Comparison of ENCODE assay signal across 8 mouse cellular contexts in the genomic region with DNA sequence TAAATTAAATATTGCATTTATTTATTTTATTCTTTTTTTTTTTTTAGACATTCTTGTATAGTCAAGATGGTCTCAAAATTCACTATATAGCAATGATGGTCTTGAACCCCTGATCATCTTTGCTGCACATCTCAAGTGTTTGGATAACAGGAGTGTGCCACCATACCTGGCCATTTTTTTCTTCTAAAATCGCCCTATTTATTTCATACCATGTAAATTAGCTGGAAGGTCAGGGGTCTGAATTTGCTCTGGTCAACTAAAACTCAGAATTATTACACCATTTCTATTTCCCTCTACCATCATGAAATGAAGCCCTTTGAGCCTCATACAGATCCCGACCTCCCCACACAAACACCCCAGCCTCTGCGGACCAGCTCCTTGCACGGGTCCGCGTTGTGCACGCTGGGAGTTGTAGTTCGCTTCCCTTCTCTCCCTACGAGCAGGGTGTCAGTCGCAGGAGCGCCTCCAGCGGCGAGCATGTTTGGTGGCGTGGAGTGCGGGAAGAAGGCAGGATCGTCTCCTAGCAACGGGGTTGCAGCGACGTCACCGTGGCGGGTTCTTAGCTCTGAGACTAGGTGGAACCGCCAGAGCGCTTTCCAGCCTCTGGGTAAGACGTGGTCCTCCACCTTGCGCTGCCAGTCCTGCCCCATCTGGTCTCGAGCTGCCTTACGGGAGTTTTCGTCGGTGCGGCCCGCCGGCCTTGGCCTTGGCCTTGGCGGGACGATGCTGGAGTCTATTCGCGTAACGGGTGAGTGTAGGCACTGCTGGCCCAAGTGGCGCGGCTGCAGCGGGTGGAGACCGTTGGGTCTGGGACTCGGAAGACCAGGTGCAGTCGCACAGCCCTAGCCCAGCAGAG. TPM values are rescaled to one million over a fixed set of nuclear protein-coding genes. Genes with fewer than 3 reads are reported as not detected.
DNase-seq lines count a peak whose midpoint lies in the region; ATAC-seq and TF ChIP-seq lines count a peak whose summit lies in the region.

A gene (plus strand): TSS at position 512 of the 856 bp plus-strand sequence.

- H3K27me3 ChIP-seq in forebrain, embryonic 14.5 days (replicated peaks; ENCODE audit: control insufficient read depth, insufficient read depth, low read length) = no peaks in the 10 kb centered on the region
- H3K27me3 ChIP-seq in liver, embryonic 16.5 days (ENCODE audit: control insufficient read depth, insufficient read depth, low read depth, low read length) = no peaks in the 10 kb centered on the region
- no peaks in the 10 kb centered on the region for H3K27me3 ChIP-seq in neural tube, embryonic 12.5 days (replicated peaks)
- H3K27me3 ChIP-seq in stomach, postnatal 0 days (ENCODE audit: control insufficient read depth, insufficient read depth, low read length) = no peaks in the 10 kb centered on the region

- H3K27ac ChIP-seq in ES-E14 (ENCODE audit: insufficient read depth, low read depth, low read length, poor library complexity, severe bottlenecking) = no peak within 1 kb of the TSS
- peak within 1 kb of the TSS; percentile 55; the same call in 1 of the 2 replicates for H3K27ac ChIP-seq in forebrain, embryonic 14.5 days (ENCODE audit: low read depth, low read length)
- H3K27ac ChIP-seq in liver, embryonic 16.5 days (ENCODE audit: low read length) = peak within 1 kb of the TSS; percentile 29; the same call in 1 of the 2 replicates
- H3K27ac ChIP-seq in neural tube, embryonic 12.5 days = no peak within 1 kb of the TSS
- H3K27ac ChIP-seq in stomach, postnatal 0 days (replicated peaks) = no peak within 1 kb of the TSS

- H3K4me2 ChIP-seq in forebrain, embryonic 14.5 days (ENCODE audit: low read length) = peak within 1 kb of the TSS; percentile 71
- H3K4me2 ChIP-seq in liver, embryonic 16.5 days (ENCODE audit: low read depth, low read length) = peak within 1 kb of the TSS; percentile 99
- peak within 1 kb of the TSS; percentile 67 for H3K4me2 ChIP-seq in neural tube, embryonic 12.5 days (replicated peaks)
- peak within 1 kb of the TSS; percentile 77 for H3K4me2 ChIP-seq in stomach, postnatal 0 days (replicated peaks; ENCODE audit: low read depth)

- WGBS in forebrain, embryonic 14.5 days = 1% methylated on average over 43 of the region's 43 CpGs
- WGBS in large intestine, adult 2 months = under 1% methylated on average over 43 of the region's 43 CpGs
- WGBS in liver, embryonic 16.5 days (ENCODE audit: insufficient replicate concordance) = under 1% methylated on average over 43 of the region's 43 CpGs
- under 1% methylated on average over 43 of the region's 43 CpGs for WGBS in neural tube, embryonic 12.5 days
- 1% methylated on average over 43 of the region's 43 CpGs for WGBS in stomach, postnatal 0 days

- peak; percentile 99 for ATAC-seq in forebrain, embryonic 14.5 days
- peak; percentile 98 for ATAC-seq in liver, embryonic 16.5 days (ENCODE audit: low read depth)
- peak; percentile 99 for ATAC-seq in neural tube, embryonic 12.5 days (ENCODE audit: low FRiP score, low read depth)
- peak; percentile 98 for ATAC-seq in stomach, postnatal 0 days (ENCODE audit: low FRiP score, low TSS enrichment)

- H3K9me3 ChIP-seq in ES-E14 (ENCODE audit: control insufficient read depth, insufficient read depth, low read depth, low read length) = no peaks in the 10 kb centered on the region
- H3K9me3 ChIP-seq in forebrain, embryonic 14.5 days (replicated peaks; ENCODE audit: control insufficient read depth, low read length) = no peaks in the 10 kb centered on the region
- H3K9me3 ChIP-seq in liver, embryonic 16.5 days (replicated peaks; ENCODE audit: control insufficient read depth, low read length) = no peaks in the 10 kb centered on the region
- H3K9me3 ChIP-seq in neural tube, embryonic 12.5 days = no peaks in the 10 kb centered on the region
- no peaks in the 10 kb centered on the region for H3K9me3 ChIP-seq in stomach, postnatal 0 days (ENCODE audit: control insufficient read depth, low read length)

- H3K9ac ChIP-seq in ES-E14 (ENCODE audit: insufficient read depth, low read depth, low read length, poor library complexity, severe bottlenecking) = peak within 1 kb of the TSS; percentile 70
- peak within 1 kb of the TSS; percentile 73 for H3K9ac ChIP-seq in forebrain, embryonic 14.5 days (ENCODE audit: low read length)
- peak within 1 kb of the TSS; percentile 82 for H3K9ac ChIP-seq in liver, embryonic 16.5 days (ENCODE audit: low read depth, low read length)
- peak within 1 kb of the TSS; percentile 59 for H3K9ac ChIP-seq in neural tube, embryonic 12.5 days
- H3K9ac ChIP-seq in stomach, postnatal 0 days (ENCODE audit: low read length) = peak within 1 kb of the TSS; percentile 63

- peak; percentile 98 for DNase-seq in ES-E14 (ENCODE audit: low read depth, low spot score)
- DNase-seq in cerebellum, adult 11 months = peak; percentile 97
- DNase-seq in forebrain, embryonic 14.5 days (ENCODE audit: low spot score) = peak; percentile 99
- peak; percentile 95 to 97 for DNase-seq in heart, postnatal 14 days
- DNase-seq in large intestine, adult 2 months (ENCODE audit: low read depth, low spot score) = peak; percentile 77
- DNase-seq in stomach, postnatal 0 days (ENCODE audit: low spot score) = peak; percentile 96

- in situ Hi-C loops in ES-E14 (cut with MboI; ENCODE audit: low sequenced_read_pairs in 2 of 2, unreplicated experiment in 2 of 2) = no loop called here

- TF ChIP-seq EP300 in stomach, postnatal 0 days (optimal IDR thresholded peaks at IDR 0.05) = no peak

- H3K4me3 ChIP-seq in ES-E14 (ENCODE audit: insufficient read depth in 1 of 2, low read depth in 1 of 2, low read length in 2 of 2, poor library complexity in 1 of 2, severe bottlenecking in 1 of 2) = peak within 1 kb of the TSS; percentile 77 to 87
- H3K4me3 ChIP-seq in forebrain, embryonic 14.5 days (ENCODE audit: low read depth, low read length) = peak within 1 kb of the TSS; percentile 58
- H3K4me3 ChIP-seq in liver, embryonic 16.5 days (ENCODE audit: low read depth, low read length) = peak within 1 kb of the TSS; percentile 76
- H3K4me3 ChIP-seq in neural tube, embryonic 12.5 days = peak within 1 kb of the TSS; percentile 47
- H3K4me3 ChIP-seq in stomach, postnatal 0 days (ENCODE audit: low read depth, low read length) = peak within 1 kb of the TSS; percentile 50

- no peaks in the 10 kb centered on the region for H3K36me3 ChIP-seq in ES-E14 (ENCODE audit: control insufficient read depth, insufficient read depth, low read length, poor library complexity, severe bottlenecking)
- H3K36me3 ChIP-seq in forebrain, embryonic 14.5 days (ENCODE audit: control insufficient read depth, insufficient read depth, low read length) = no peaks in the 10 kb centered on the region
- no peaks in the 10 kb centered on the region for H3K36me3 ChIP-seq in liver, embryonic 16.5 days (ENCODE audit: control insufficient read depth, insufficient read depth)
- H3K36me3 ChIP-seq in neural tube, embryonic 12.5 days = no peaks in the 10 kb centered on the region
- no peaks in the 10 kb centered on the region for H3K36me3 ChIP-seq in stomach, postnatal 0 days (ENCODE audit: control insufficient read depth, insufficient read depth, low read length)

- H3K4me1 ChIP-seq in ES-E14 (ENCODE audit: control insufficient read depth in 2 of 2, insufficient read depth in 2 of 2, low read length in 2 of 2, poor library complexity in 1 of 2) = no peaks in the 10 kb centered on the region
- no peaks in the 10 kb centered on the region for H3K4me1 ChIP-seq in forebrain, embryonic 14.5 days (ENCODE audit: control insufficient read depth, insufficient read depth, low read length)
- H3K4me1 ChIP-seq in liver, embryonic 16.5 days (ENCODE audit: control insufficient read depth, low read depth, low read length) = peaks cover 7% of the 10 kb centered on the region
- H3K4me1 ChIP-seq in neural tube, embryonic 12.5 days = no peaks in the 10 kb centered on the region; the same call in 1 of the 2 replicates
- no peaks in the 10 kb centered on the region for H3K4me1 ChIP-seq in stomach, postnatal 0 days (replicated peaks; ENCODE audit: control insufficient read depth, insufficient read depth)

- intact Hi-C loops in heart, postnatal 14 days (cut with DNase I) = no loop called here

- TF ChIP-seq CTCF in stomach, postnatal 0 days (IDR thresholded peaks at IDR 0.05; ENCODE audit: low read depth) = peak; percentile 98

TF ChIP-seq in ES-E14, 5 proteins besides CTCF, POLR2A, EP300 and RAD21:
- 0 out of 2 replicates have a peak, but pooled peaks have one; percentile 9 for TF ChIP-seq CHD2 (IDR thresholded peaks at IDR 0.05; ENCODE audit: low read depth, low read length)
- no peak; the same call in 1 of the 2 replicates for TF ChIP-seq MAFK (IDR thresholded peaks at IDR 0.05; ENCODE audit: insufficient read depth, low read depth, low read length)
- peak; percentile 98 for TF ChIP-seq HCFC1 (IDR thresholded peaks at IDR 0.05; ENCODE audit: borderline replicate concordance, insufficient read depth, low read length)

RNA-seq across cellular contexts. Expression of the gene that starts here (rescaled TPM):
- 2.2 and 2.5 TPM in 2 replicates for total RNA-seq in ES-E14 (2012; rRNA removed)
- polyA plus RNA-seq in forebrain, embryonic 14.5 days (2014; fragmentation: Nextera tagmentation; extraction: Ambion mirVana) = 12.2 and 13.9 TPM in 2 replicates
- total RNA-seq in heart, postnatal 14 days (2021) = under 1 TPM; 0.39 to 0.55 TPM
- 0.26 and 0.66 TPM in 2 replicates for polyA plus RNA-seq in large intestine, adult 2 months (2012; rRNA removed)
- 1.2 and 1.3 TPM in 2 replicates for polyA plus RNA-seq in liver, embryonic 16.5 days (2015; fragmentation: Nextera tagmentation; extraction: Ambion mirVana)
- polyA plus RNA-seq in neural tube, embryonic 12.5 days (2016; fragmentation: Nextera tagmentation; extraction: Ambion mirVana) = 6.2 and 6.7 TPM in 2 replicates
- polyA plus RNA-seq in stomach, postnatal 0 days (2015; fragmentation: Nextera tagmentation; extraction: Ambion mirVana) = 2.2 and 2.8 TPM in 2 replicates

Comparison
In these comparisons a context has a peak if more than half of its experiments do, and no peak if none do; other contexts are left out.
1. Peak in DNase-seq in heart, postnatal 14 days; RNA of the gene not detected or under 1 TPM.
2. Peak in DNase-seq in large intestine, adult 2 months; RNA of the gene not detected or under 1 TPM.
3. H3K27ac ChIP-seq: peak in forebrain, embryonic 14.5 days (single experiment) and liver, embryonic 16.5 days (single experiment); none in ES-E14 (single experiment), neural tube, embryonic 12.5 days (single experiment) and stomach, postnatal 0 days (single experiment).
4. Peak in every context shown above with its lines, with median percentiles within 50 percentile points of each other: DNase-seq, H3K4me3 ChIP-seq, H3K9ac ChIP-seq, ATAC-seq and H3K4me2 ChIP-seq.